Mouse (Mus musculus): Measurements from ENCODE around the gene Xrcc6. TPM values are rescaled to one million over a fixed set of nuclear protein-coding genes. Genes with fewer than 3 reads are reported as not detected.

Xrcc6 gene
- polyA plus RNA-seq, 1 experiment from 2014 or later = 75.1 TPM

DNA sequence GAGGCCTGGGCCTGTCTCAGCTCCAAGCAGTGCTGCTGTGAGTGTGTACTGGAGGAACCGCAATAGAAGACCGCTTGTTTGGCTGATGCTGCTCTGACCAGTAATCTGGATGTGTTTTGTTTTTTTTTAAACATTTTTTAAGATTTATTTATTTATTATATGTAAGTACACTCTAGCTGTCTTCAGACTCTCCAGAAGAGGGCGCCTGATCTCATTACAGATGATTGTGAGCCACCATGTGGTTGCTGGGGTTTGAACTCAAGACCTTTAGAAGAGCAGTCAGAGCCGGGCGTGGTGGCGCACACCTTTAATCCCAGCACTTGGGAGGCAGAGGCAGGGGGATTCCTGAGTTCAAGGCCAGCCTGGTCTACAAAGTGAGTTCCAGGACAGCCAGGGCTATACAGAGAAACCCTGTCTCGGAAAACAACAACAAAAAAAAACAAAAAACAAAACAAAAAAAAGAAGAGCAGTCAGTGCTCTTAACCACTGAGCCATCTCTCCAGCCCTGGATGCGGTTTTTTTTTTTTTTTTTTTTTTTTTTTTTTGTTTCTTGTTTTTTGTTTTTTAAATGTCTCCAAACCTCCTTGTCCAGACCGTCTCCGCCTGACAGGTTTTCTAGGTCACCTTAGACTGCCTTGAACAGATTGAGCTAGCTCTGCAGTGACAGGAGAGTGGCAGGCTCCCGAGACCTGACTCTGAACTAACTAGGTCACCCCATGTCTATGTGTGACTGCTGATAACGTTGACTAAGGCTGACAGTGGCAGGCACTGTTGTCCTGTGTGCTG is 48.5 kb downstream of the Xrcc6 start:
- Histone ChIP-seq H3K27ac (replicated peaks) (no peak overlapping the region), H3K27me3 (ENCODE audit: low read depth, poor library complexity, severe bottlenecking) (no peaks in the 10 kb centered on the region), H3K36me3 (peaks cover 96% of the 10 kb centered on the region), H3K9me3 (replicated peaks) (no peaks in the 10 kb centered on the region), H3K4me1 (no peaks in the 10 kb centered on the region), H3K4me3 (no peak overlapping the region)
- WGBS = 82% methylated on average over 12 of the region's 12 CpGs
- no peak for DNase-seq (ENCODE audit: low spot score)

DNA sequence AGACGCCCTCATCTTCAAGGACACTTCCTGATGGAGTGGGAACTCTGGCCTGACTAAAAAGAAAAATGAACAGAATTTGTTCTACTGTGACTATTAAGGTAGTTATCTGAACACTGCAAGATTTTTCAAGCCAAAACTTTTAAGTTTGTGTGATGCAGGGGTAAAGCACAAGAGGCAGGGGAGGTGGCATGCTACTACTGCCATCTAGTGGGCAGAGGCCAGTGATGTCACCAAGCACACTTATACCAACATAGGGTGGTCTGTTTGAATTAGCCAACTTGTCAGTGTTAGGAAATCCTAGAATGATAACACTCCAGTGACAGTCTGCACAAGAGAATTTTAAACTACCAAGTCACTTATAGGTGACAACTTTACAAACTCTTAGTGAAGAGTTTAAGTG is 53.0 kb downstream of the Xrcc6 start:
- Histone ChIP-seq H3K4me3 (no peak overlapping the region), H3K27me3 (ENCODE audit: low read depth, poor library complexity, severe bottlenecking) (no peaks in the 10 kb centered on the region), H3K4me1 (peaks cover 4% of the 10 kb centered on the region), H3K9me3 (replicated peaks) (no peaks in the 10 kb centered on the region), H3K36me3 (peaks cover 81% of the 10 kb centered on the region), H3K27ac (replicated peaks) (no peak overlapping the region)
- WGBS = 96% methylated on average over 1 of the region's 1 CpGs
- DNase-seq (ENCODE audit: low spot score) = peak; percentile 35

- no peaks in the 10 kb centered on the region for H3K9me3 ChIP-seq (replicated peaks)
- DNase-seq (ENCODE audit: low spot score) = no peak
- peaks cover 15% of the 10 kb centered on the region for H3K4me1 ChIP-seq
- WGBS = 98% methylated on average over 7 of the region's 7 CpGs
- H3K27ac ChIP-seq (replicated peaks) = no peak overlapping the region
- H3K27me3 ChIP-seq (ENCODE audit: low read depth, poor library complexity, severe bottlenecking) = no peaks in the 10 kb centered on the region
- no peak overlapping the region for H3K4me3 ChIP-seq
- peaks cover 46% of the 10 kb centered on the region for H3K36me3 ChIP-seq
These were observed 56.6 kb downstream of the Xrcc6 start for GRCm38 (mm10) chr15:82044166-82044784.

DNA sequence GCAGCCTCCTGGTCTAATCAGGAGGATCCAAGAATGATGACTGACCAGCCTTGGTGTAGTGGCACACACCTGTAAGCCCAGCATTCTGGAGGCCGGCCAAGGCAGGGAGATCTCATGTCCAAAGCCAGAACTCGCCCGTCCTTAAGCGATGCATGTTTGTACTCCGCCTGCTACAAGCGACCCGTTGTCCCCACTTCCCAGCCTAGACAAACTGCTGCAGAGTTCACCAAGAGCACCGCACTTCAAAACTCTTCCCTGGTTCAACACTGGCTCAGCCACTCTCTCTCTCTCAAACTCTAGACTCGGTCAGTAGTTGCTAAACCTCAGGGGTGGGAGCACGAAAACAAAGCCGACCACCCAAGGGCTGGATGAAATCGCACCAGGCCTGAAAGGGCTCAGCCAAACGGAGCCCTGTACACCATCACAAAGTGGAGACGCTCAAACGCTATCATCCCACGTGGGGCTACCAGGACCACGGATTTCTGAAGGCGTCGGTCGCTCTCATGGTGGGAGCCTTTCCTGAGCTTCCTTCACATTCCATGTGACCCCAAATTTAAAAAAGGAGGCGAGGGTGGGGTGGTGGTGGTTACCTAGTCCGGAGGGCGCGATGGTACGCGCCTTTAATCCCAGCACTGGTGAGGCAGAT is 58.7 kb downstream of the Xrcc6 start:
- DNase-seq (ENCODE audit: low spot score) = peak; percentile 20
- Histone ChIP-seq H3K4me3 (peak overlapping the region; percentile 100), H3K4me1 (peaks cover 15% of the 10 kb centered on the region), H3K9me3 (replicated peaks) (no peaks in the 10 kb centered on the region), H3K27ac (replicated peaks) (peak overlapping the region; percentile 93), H3K27me3 (ENCODE audit: low read depth, poor library complexity, severe bottlenecking) (no peaks in the 10 kb centered on the region), H3K36me3 (peaks cover 27% of the 10 kb centered on the region)
- 7% methylated on average over 26 of the region's 26 CpGs for WGBS

GRCm38 (mm10) chr15:82047080-82047883 is 59.6 kb downstream of the Xrcc6 start, which contains the start of gene Snu13:
TSS of gene Snu13 (minus strand) at chr15:82047598.
- Histone ChIP-seq H3K27ac (replicated peaks) (peak within 1 kb of the TSS; percentile 93), H3K27me3 (ENCODE audit: low read depth, poor library complexity, severe bottlenecking) (no peaks in the 10 kb centered on the region), H3K4me3 (peak within 1 kb of the TSS; percentile 100), H3K4me1 (peaks cover 15% of the 10 kb centered on the region), H3K9me3 (replicated peaks) (no peaks in the 10 kb centered on the region), H3K36me3 (peaks cover 25% of the 10 kb centered on the region)
- DNase-seq (ENCODE audit: low spot score) = peak; percentile 90
- WGBS = under 1% methylated on average over 74 of the region's 74 CpGs

GRCm38 (mm10) chr15:82052544-82052943 is 64.9 kb downstream of the Xrcc6 start:
- Histone ChIP-seq H3K4me3 (no peak overlapping the region), H3K27ac (replicated peaks) (no peak overlapping the region), H3K27me3 (ENCODE audit: low read depth, poor library complexity, severe bottlenecking) (no peaks in the 10 kb centered on the region), H3K4me1 (no peaks in the 10 kb centered on the region), H3K9me3 (replicated peaks) (no peaks in the 10 kb centered on the region), H3K36me3 (no peaks in the 10 kb centered on the region)
- no peak for DNase-seq (ENCODE audit: low spot score)
- 62% methylated on average over 5 of the region's 5 CpGs for WGBS

DNA sequence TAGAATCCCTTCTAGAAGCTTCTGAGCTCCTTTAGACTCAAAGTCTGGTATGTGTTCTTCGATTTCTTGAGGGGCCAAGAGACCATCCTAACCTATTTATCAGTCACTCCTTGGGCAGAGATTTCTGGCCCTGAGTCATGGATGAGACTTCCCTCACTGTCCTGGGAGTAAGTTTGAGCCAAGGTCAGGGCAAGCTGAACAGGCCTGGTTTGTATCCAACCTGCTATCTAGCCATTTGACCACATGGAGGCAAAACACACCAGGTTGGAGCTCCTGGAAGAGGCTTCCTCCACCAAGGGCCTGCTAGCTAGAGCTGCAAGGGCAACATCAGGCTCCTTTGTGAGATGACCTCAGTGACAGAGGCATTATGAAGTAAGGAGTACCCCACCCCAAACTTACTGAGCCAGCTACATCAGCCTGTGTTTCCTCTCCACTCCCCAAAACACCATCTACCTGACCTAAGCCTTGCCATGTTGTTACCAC is 71.1 kb downstream of the Xrcc6 start, which contains the start of gene 4930407I10Rik:
TSS of gene 4930407I10Rik (plus strand) at position 433 of the 483 bp plus-strand sequence.
- no peaks in the 10 kb centered on the region for H3K9me3 ChIP-seq (replicated peaks)
- H3K4me1 ChIP-seq = no peaks in the 10 kb centered on the region
- H3K36me3 ChIP-seq = no peaks in the 10 kb centered on the region
- peaks cover 16% of the 10 kb centered on the region for H3K27me3 ChIP-seq (ENCODE audit: low read depth, poor library complexity, severe bottlenecking)
- DNase-seq (ENCODE audit: low spot score) = no peak
- no peak within 1 kb of the TSS for H3K4me3 ChIP-seq
- 80% methylated on average over 1 of the region's 1 CpGs for WGBS
- H3K27ac ChIP-seq (replicated peaks) = no peak within 1 kb of the TSS

DNA sequence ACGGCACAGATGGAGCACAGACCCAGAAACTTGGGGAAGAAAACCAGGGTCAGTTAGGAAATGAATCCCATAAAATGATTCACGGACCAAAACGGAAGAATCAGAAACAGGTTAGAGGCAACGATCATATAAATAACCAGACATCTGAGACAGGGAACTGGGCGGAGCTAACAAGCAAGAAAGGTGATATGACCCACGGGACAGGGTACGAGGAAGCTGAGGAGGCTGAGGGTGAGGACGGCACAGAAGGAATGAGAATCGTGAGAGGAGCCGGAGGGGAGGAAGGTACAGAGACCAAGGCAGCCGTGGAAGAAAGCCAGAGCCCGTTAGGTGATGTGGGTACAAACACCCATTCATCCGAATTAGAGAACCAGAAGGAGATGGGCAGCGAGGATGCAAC is 76.3 kb downstream of the Xrcc6 start:
- H3K27me3 ChIP-seq (ENCODE audit: low read depth, poor library complexity, severe bottlenecking) = peaks cover 52% of the 10 kb centered on the region
- whole genome bisulfite sequencing = 77% methylated on average over 14 of the region's 14 CpGs
- H3K36me3 ChIP-seq = no peaks in the 10 kb centered on the region
- H3K4me3 ChIP-seq = no peak overlapping the region
- no peaks in the 10 kb centered on the region for H3K4me1 ChIP-seq
- no peak for DNase-seq (ENCODE audit: low spot score)
- no peaks in the 10 kb centered on the region for H3K9me3 ChIP-seq (replicated peaks)
- no peak overlapping the region for H3K27ac ChIP-seq (replicated peaks)

DNA sequence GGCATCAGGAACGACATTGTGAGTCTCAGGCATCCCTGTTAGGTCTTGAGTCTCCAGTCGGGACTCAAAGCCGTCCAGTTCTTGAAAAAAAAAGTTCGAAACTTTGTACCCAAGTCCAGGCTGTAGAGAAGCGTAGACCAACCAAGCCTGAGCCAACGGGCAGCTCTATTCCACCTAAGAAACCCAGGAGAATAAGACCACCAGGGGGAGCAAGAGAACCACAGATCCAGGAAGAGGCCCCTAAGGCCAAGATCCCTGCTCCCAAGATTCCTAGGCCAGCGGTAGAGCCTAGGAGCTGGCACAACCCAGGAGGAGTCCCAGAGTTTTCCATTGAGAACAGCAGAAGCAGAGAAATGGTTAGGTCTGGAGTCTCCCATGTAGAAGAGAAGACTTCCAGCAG is 77.9 kb downstream of the Xrcc6 start:
- no peak overlapping the region for H3K27ac ChIP-seq (replicated peaks)
- 0 out of 2 replicates have a peak, but pooled peaks cover 6% of the 10 kb centered on the region for H3K9me3 ChIP-seq (replicated peaks)
- H3K27me3 ChIP-seq (ENCODE audit: low read depth, poor library complexity, severe bottlenecking) = peaks cover 68% of the 10 kb centered on the region
- peaks cover 6% of the 10 kb centered on the region for H3K4me1 ChIP-seq
- no peak overlapping the region for H3K4me3 ChIP-seq
- DNase-seq (ENCODE audit: low spot score) = peak; percentile 67
- 21% methylated on average over 7 of the region's 7 CpGs for WGBS
- H3K36me3 ChIP-seq = no peaks in the 10 kb centered on the region

GRCm38 (mm10) chr15:82069898-82070297 is 82.3 kb downstream of the Xrcc6 start, which contains the start of gene Mei1:
TSS of gene Mei1 (plus strand) at chr15:82069996.
- H3K36me3 ChIP-seq = no peaks in the 10 kb centered on the region
- H3K4me1 ChIP-seq = peaks cover 6% of the 10 kb centered on the region
- H3K9me3 ChIP-seq (replicated peaks) = 0 out of 2 replicates have a peak, but pooled peaks cover 6% of the 10 kb centered on the region
- peak within 1 kb of the TSS; percentile 35 for H3K4me3 ChIP-seq
- H3K27ac ChIP-seq (replicated peaks) = no peak within 1 kb of the TSS
- DNase-seq (ENCODE audit: low spot score) = peak; percentile 25
- peaks cover 61% of the 10 kb centered on the region for H3K27me3 ChIP-seq (ENCODE audit: low read depth, poor library complexity, severe bottlenecking)
- WGBS = 25% methylated on average over 40 of the region's 40 CpGs

DNA sequence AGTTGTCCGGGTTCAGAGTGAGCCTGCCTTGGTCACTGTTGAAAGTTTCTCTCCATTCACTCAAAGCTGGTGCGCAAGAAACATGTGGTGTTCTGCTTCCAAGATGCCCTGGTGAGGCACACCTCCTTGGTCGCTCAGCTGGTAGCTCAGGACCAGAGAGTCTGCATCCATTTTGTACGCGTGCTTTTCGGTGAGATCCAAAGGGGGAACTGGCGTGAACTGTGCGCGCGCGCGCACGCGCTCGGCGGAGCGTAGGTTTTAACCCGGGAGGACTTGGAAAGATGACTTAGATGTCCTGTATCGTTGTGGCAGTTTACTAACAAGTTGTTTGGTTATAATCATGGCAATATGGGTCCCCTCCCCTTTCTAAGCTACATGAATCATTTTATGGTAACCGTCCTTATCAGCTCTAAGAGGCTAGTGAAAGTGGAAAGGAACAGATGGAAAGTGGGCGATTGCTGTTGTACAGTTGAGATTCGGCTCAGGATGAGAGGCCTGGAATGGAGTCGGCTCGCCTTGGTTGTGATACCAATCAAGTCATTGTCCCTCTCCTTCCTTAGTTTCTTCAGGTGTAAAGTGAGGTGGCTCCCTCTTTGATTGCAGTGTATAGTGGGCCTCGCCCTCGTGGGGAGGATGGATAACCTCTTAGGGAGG is 84.3 kb downstream of the Xrcc6 start:
- H3K27ac ChIP-seq (replicated peaks) = no peak overlapping the region
- H3K4me1 ChIP-seq = peaks cover 6% of the 10 kb centered on the region
- no peak for DNase-seq (ENCODE audit: low spot score)
- H3K9me3 ChIP-seq (replicated peaks) = 0 out of 2 replicates have a peak, but pooled peaks cover 6% of the 10 kb centered on the region
- WGBS = 92% methylated on average over 26 of the region's 26 CpGs
- H3K4me3 ChIP-seq = no peak overlapping the region
- no peaks in the 10 kb centered on the region for H3K36me3 ChIP-seq
- peaks cover 49% of the 10 kb centered on the region for H3K27me3 ChIP-seq (ENCODE audit: low read depth, poor library complexity, severe bottlenecking)

Data from midbrain, embryonic 10.5 days (tissue).